8 mouse cellular contexts compared by ENCODE assay signal in the genomic region with DNA sequence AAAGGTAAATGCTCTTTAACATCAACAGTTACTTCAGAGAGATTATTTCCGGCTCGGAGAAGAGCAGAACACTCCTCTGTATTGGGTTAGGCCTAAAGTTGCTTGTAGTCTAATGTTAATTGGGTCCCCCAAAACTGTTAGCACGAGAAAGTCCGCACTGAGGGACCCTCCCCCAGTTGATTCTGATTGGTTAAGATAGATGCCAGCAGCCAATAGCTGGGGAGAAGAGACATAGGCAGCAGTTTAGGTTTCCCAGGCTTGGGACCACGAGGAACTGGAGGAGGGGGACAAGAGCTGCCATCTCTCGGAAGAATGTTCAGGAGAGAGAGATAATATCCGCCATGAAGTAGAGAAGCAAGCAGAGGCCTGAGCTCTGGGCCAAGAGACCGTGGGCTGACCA. TPM values are rescaled to one million over a fixed set of nuclear protein-coding genes. Genes with fewer than 3 reads are reported as not detected.
A peak's percentile ranks its signal among the peaks of the same experiment; 100 is the strongest.
DNase-seq lines count a peak whose midpoint lies in the region; ATAC-seq and TF ChIP-seq lines count a peak whose summit lies in the region.

No protein-coding gene starts in this region.

- H3K4me3 ChIP-seq in hindbrain, embryonic 10.5 days: peak overlapping the region; percentile 27
- H3K4me3 ChIP-seq in midbrain, embryonic 16.5 days (ENCODE audit: low read depth, low read length): no peak overlapping the region

- ATAC-seq in midbrain, embryonic 16.5 days: peak; percentile 14; the same call in 1 of the 2 replicates
- no peak for ATAC-seq in monocyte, adult 5-6 weeks (replicated peaks; ENCODE audit: insufficient number of reproducible peaks, low FRiP score, low TSS enrichment, poor library complexity, severe bottlenecking)

- peak; percentile 29 to 62 for DNase-seq in left cerebral cortex, postnatal 25 days (ENCODE audit: low spot score in 2 of 2)
- no peak for DNase-seq in left cerebral cortex, adult 9 months (ENCODE audit: low spot score in 2 of 2)
- peak; percentile 28 for DNase-seq in brain, embryonic 14.5 days (ENCODE audit: low read depth)
- peak; percentile 24 for DNase-seq in hindbrain, embryonic 10.5 days (ENCODE audit: low spot score)
- no peak for DNase-seq in gastrocnemius, postnatal 4 days (ENCODE audit: low spot score in 2 of 2)
- DNase-seq in lung, postnatal 10 days: no peak

- no peak overlapping the region for H3K9ac ChIP-seq in midbrain, embryonic 16.5 days (ENCODE audit: low read depth, low read length)

- H3K4me2 ChIP-seq in midbrain, embryonic 16.5 days (ENCODE audit: low read length): peak overlapping the region; percentile 5

- no peaks in the 10 kb centered on the region for H3K36me3 ChIP-seq in hindbrain, embryonic 10.5 days
- H3K36me3 ChIP-seq in midbrain, embryonic 16.5 days (ENCODE audit: control insufficient read depth, insufficient read depth, low read length): no peaks in the 10 kb centered on the region

- no peaks in the 10 kb centered on the region; the same call in 1 of the 2 replicates for H3K4me1 ChIP-seq in hindbrain, embryonic 10.5 days (replicated peaks)
- H3K4me1 ChIP-seq in midbrain, embryonic 16.5 days (ENCODE audit: control insufficient read depth, insufficient read depth, low read length): no peaks in the 10 kb centered on the region

- no peak for TF ChIP-seq CTCF in brain, embryonic 14.5 days (IDR thresholded peaks at IDR 0.05; ENCODE audit: borderline replicate concordance, extremely low read depth, insufficient read depth, insufficient read length)

- no peaks in the 10 kb centered on the region for H3K27me3 ChIP-seq in hindbrain, embryonic 10.5 days (ENCODE audit: insufficient read depth, poor library complexity, severe bottlenecking)
- H3K27me3 ChIP-seq in midbrain, embryonic 16.5 days (ENCODE audit: control insufficient read depth, insufficient read depth, low read depth, low read length): no peaks in the 10 kb centered on the region

- no peak overlapping the region for H3K27ac ChIP-seq in hindbrain, embryonic 10.5 days
- H3K27ac ChIP-seq in midbrain, embryonic 16.5 days (ENCODE audit: low read length): no peak overlapping the region

- whole genome bisulfite sequencing in hindbrain, embryonic 10.5 days: 40% methylated on average over 8 of the region's 8 CpGs
- WGBS in midbrain, embryonic 16.5 days: 36% methylated on average over 8 of the region's 8 CpGs

- intact Hi-C loops in left cerebral cortex, postnatal 25 days (cut with DNase I): loop anchor here (10.0 kb wide), 1 partner anchor 211 kb away; no protein-coding TSS in a partner anchor

- no peaks in the 10 kb centered on the region for H3K9me3 ChIP-seq in hindbrain, embryonic 10.5 days
- no peaks in the 10 kb centered on the region for H3K9me3 ChIP-seq in midbrain, embryonic 16.5 days (replicated peaks; ENCODE audit: control insufficient read depth, low read length, poor library complexity, severe bottlenecking)

- no peak for TF ChIP-seq POLR2A in brain, embryonic 14.5 days (IDR thresholded peaks at IDR 0.05; ENCODE audit: borderline replicate concordance, extremely low read depth, insufficient read depth, insufficient read length, poor library complexity, severe bottlenecking)

RNA-seq across cellular contexts. Expression of a gene that starts 28.5 kb away (rescaled TPM):
- 10 to 100 TPM; 52.3 to 57.2 TPM for total RNA-seq in left cerebral cortex, postnatal 25 days (2021)
- 28.2 and 33.0 TPM in 2 replicates for polyA plus RNA-seq in brain, embryonic 14.5 days (2012; rRNA removed)
- polyA plus RNA-seq in hindbrain, embryonic 10.5 days (2016; fragmentation: Nextera tagmentation; extraction: Ambion mirVana): 11.5 and 12.5 TPM in 2 replicates
- polyA plus RNA-seq in midbrain, embryonic 16.5 days (2015; fragmentation: Nextera tagmentation; extraction: Ambion mirVana): 29.0 and 30.8 TPM in 2 replicates
- 10 to 100 TPM; 11.0 to 12.3 TPM for total RNA-seq in gastrocnemius, postnatal 4 days (2021)
- total RNA-seq in monocyte, adult 5-6 weeks (2017): 13.9 to 18.6 TPM (median 17.2 TPM) in 3 replicates

Comparison
In these comparisons a context has a peak if more than half of its experiments do, and no peak if none do; other contexts are left out.
1. DNase-seq: peak in left cerebral cortex, postnatal 25 days (2 of 2), brain, embryonic 14.5 days (single experiment) and hindbrain, embryonic 10.5 days (single experiment); none in left cerebral cortex, adult 9 months (0 of 2), gastrocnemius, postnatal 4 days (0 of 2) and lung, postnatal 10 days (single experiment).